Mouse (Mus musculus) ES-CJ7 (cell line): ENCODE results near the gene Ssu72.
"Not testable (repeated sequence)": the region's sequence is repeated elsewhere in the genome, so short reads cannot be mapped to it uniquely, and the experiment has no call there.

ENCODE experiments used
- DNase-seq: peaks from one replicate; pipeline ENCODE4 v3.0.0; 2011; ENCODE audit warnings: low read depth, low spot score

The Ssu72 gene

DNA sequence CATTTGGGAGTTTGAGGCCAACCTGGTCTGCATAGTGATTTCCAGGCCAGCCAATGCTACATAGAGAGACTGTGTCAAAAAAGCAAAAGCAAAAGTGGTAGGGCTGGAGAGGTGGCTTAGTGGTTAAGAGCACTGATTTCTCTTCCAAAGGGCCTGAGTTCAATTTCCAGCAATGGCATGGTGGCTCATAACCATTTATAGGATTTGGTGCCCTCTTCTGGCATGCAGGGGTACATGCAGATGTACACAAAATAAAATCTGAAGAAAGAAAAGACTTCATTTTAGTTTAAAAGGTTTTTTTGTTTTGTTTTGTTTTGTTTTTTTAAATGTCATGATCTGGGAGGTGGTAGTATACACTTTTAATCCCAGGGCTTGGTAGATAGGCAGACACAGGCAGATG lies 4.2 kb upstream of the Ssu72 start:
- peak; percentile 48 for DNase-seq

DNA sequence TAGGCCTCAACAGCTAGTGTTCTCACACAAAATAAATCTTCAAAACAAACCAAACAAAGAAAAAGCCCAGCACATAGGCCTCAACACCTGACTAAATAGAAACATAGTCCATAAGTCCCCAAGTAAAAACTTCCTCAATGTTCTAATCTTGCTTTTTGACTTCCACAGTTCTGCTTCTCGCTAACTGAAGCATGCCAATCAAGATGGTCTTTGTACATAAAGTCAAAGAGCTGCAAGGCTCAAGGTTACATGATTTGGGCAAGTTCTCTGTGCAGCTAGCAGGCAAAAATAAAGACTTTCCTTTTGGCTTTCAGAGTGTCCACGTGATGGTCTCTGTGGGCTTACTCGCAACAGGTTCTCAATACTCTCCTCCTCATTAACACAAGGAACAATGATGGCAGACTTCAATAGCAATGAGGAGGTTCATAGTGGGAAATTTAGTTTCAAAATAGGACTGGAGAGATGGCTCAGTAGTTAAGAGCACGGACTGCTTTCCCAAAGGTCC lies 1.1 kb upstream of the Ssu72 start:
- no peak for DNase-seq

DNA sequence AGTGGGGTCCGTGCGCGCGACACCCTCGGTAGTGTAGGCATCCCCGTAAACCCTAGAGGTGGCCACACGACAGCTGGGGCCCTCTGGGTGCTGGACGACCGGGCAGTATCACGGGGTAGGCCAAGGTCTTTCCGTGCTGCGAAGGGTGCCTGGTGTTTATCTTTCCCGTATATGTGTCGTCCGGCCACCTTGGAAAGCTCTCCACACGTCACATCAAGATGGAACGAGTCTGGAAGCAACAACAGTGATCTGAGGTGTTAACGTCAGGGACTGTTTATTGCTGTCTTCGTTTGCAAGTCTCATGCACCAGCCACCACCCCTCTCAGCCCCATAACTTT lies 961 bp downstream of the Ssu72 start:
- DNase-seq: peak; percentile 47

DNA sequence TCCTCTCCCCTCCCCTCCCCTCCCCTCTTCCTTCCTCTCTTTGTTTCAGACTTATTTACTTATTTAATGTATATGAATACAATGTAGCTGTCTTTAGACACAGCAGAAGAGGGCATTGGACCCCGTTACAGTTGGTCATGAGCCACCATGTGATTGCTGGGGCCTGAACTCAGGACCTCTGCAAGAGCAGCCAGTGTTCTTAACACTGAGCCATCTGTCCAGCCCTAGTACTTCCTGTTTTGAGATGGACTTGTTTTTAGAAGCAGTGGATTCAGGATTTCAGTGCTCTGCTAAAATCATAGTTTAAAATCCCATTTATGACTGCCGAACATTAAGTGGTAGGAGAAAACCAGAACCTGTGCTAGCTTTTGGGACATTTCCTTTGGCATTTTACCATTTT lies 4.0 kb downstream of the Ssu72 start:
- no peak for DNase-seq

DNA sequence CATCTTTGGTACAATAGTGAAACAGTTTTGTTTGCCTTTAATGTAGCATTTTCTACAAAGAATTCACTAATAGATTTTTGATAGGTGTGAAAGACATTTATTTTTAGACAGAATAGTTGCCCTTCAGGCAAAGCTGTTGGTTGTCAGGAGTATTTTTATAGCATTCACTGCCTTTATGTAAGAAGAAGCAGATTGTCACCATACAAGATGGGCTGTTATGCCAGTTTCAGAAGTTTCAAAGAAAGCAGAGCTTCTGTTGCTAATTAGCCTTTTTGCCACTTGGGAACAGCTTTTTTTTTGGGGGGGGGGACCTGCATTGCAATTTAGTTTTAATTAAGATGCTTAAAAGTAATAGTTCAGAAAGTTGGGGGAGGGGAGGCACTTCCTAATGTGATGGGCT lies 4.4 kb downstream of the Ssu72 start:
- no peak for DNase-seq

DNA sequence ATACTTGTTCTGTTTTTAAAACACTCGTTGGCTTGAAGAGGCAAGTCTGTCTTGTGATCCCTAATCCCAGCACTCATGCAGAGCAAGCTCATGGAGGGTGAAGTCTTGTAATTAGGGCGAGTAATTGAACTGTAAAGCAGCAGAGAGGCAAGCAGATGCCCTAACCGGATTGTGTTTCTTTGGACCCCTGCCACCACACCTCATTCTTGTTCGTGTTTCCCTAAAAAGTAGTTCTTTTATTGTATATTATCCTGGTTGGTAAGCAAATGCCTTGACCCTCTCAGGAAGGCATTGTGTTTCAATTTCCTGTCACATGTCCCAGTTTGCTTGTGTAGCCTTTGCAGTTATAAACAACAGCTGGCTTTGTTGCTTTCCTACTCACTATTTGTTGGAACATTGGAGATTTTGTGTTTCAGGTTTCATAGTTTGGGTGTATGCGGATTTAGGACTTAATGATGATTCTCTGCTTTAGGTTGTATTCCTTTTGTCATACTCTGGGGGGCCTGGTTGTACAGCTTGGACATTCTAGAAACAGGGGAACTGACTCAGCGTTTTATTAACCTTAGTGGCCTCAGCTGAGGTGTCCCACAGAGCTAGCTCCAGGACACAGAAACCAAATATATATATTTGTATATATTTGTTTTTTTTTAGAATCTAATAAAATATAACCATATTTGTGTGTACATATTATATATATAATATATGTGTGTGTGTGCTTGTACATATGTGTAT lies 6.1 kb downstream of the Ssu72 start:
- no peak for DNase-seq

DNA sequence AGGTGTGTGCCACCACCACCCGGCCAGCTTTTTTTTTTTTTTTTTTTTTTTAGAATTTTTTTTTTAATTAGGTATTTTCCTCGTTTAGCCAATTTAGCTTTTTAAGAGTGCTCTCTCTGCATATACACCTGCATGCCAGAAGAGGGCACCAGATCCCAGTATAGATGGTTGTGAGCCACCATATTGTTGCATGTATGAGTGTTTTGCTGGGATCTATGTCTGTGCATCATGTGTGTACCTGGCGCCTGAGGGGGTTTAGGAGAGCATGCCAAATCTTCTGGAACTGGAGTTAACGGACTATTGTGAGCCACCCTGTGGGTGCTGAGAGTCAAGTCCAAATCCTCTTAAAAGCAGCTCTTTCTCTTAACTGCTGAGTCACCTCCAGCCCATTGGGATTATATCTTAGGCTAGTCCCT lies 17.1 kb downstream of the Ssu72 start:
- peak; percentile 57 for DNase-seq

DNA sequence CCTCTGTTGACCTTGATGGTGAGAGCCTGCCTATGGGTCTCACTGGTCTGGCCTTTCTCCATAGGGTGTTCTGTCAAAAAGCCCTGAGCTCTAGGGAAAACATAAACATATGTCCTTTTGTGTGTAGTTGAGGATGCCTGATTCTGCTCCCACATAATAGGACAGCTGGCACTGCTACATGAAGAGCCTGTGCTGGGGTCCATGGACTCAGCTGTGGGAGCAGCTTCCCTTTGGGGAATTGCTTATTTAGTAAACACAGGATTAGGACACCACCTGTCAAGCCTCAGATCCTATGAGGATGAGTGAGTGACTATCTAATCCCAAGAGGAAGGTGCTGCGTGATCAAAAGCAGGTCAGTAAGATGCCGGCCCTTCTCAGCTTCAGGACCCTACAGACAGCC lies 23.4 kb downstream of the Ssu72 start:
- DNase-seq: no peak

- no peak for DNase-seq
These were observed 28.7 kb downstream of the Ssu72 start for GRCm38 (mm10) chr4:155733267-155733666.

DNA sequence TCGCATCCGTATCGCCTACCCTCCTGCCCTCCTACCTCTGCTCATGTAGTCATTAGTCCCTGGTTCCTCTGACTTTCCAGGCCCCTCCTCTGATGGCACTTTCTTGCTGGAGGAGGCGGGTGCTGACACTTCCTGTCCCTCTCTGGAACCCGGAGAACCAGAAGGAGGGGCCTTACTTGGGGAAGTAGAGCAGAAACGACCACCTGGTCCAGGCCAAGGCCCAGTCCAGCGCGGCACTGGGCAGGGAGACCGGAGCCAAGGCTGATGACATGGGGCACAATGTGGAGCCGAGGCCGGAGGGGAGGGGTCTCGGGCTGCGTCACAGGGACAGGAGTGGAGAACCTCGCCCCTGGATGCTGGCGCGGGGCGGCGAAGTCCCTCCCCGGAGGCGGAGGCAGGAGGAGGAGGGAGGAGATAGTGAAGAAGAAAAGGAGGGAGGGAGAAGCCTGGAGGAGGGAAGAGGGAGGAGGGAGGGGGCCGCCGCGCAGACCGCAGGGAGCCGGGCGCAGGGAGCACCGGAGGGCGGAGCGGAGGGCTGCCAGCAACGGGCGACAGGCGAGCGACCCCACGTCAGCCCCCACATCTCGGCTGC lies 29.8 kb downstream of the Ssu72 start, which contains the start of gene Tmem240:
TSS of gene Tmem240 (plus strand) at position 451 of the 592 bp plus-strand sequence.
- peak; percentile 87 for DNase-seq

DNA sequence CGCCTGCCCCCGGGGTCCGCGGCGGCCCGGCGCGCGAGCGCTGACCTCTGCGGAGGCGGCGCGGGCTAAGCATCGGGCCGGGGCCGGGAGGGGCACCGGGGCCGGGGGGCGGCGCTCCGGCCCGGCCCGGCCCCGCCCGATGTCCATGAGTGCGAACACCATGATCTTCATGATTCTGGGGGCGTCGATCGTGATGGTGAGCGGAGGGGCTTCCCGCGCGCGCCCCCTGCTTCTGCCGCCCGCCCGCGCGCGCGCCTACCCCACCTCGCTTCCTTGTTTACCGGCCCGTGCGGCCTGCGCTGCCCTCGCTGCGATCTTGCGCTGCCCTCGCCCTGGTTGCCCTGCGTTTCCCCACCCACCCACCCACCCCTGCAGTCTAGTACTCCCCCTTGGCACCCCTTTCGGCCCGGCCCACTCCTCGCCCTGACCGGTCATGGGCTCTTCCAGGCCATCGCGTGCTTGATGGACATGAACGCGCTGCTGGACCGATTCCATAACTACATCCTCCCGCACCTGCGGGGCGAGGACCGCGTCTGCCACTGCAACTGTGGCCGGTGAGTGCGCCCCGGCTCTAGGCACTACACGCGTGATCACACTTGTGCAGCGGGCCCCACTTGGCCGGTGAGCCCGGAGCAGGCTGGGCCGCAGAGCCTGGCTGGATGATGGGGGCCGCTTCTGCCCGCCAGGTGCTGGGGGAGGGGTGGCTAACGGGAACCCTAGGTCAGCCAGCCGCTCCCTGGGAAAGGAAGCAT lies 30.5 kb downstream of the Ssu72 start:
- DNase-seq: no peak

DNA sequence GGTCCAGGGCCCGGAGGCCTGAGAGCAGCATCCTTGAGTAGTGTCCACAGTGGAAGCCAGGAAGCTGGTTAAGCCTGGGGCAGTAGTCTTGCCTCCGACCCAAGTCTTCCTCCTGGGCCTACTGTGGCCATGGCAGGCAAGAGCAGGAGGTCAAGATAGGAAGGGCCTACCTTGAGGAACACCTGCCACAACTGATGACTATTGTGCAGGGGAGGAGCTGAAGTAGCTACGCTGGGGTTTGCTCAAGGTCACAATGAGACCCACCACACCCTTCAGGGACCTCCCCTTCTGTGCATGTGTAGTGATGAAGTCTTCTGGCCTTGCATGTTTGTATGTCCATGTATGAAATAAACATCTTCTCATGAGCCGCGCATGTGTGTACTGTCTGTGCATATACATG lies 31.2 kb downstream of the Ssu72 start:
- DNase-seq: peak; percentile 45

- DNase-seq: no peak
These were observed 31.8 kb downstream of the Ssu72 start for GRCm38 (mm10) chr4:155736421-155736820.

GRCm38 (mm10) chr4:155738262-155738661 lies 33.7 kb downstream of the Ssu72 start:
- DNase-seq: no peak

GRCm38 (mm10) chr4:155739152-155739551 lies 34.6 kb downstream of the Ssu72 start:
- no peak for DNase-seq

DNA sequence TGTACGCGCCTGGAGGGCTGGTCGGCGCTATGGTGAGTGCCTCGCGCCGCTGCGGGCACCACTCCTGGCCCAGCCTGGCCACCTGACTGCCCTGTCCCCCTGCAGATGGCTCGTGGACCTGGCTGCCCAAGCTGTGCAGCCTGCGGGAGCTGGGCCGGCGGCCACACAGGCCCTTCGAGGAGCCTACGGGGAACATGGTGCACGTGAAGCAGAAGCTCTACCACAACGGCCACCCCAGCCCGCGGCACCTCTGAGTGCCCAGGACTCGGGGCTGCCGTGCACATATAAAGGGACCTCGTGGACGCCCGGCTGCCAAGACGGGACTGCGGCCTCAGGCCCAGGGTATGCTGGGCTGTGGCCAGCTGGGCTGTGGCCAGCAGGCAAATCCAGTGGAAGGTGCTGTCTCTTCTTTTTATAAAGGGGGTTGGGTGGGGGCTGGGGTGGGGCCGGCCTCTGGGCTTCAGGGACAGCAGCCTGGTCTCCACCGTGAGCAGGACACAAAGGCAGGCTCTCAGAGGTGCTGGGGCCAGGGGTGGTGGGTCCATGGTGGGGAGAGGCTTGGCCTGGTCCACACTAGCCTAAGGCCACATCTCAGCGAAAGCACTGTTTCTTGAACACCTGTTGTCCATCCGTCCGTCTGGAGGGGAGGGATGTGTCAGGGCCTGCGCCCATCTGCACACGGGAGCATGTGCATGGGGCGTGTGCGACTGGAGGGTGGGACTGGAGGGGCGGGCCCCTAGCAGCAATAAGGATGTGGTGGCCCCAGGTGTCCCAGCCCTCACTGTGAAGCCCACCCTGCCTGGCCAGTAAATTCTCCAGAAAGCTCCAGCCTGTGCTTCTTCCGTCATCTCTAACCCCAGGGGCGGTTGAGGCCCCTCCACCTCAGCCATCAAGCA lies 35.4 kb downstream of the Ssu72 start:
- DNase-seq: no peak

DNA sequence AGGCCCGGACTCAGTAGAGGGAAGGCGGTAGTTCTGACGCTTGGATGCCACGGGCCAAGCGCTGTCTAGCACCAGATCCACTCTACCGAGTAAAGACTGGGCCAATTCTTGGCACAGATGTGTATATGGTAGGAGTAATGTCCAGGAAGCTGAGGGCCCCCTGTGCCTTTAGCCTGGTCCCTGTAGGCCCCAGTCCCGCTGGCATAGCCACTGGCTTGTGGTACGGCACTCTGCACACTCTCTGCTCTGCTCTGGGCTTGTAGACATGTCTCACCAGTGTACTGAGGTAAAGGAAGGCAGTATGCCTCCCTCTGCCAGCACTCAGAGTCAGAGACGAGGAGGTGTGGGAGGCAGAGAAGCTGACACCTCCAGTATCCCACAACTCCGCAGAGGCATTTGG lies 36.1 kb downstream of the Ssu72 start:
- not testable (repeated sequence) for DNase-seq

DNA sequence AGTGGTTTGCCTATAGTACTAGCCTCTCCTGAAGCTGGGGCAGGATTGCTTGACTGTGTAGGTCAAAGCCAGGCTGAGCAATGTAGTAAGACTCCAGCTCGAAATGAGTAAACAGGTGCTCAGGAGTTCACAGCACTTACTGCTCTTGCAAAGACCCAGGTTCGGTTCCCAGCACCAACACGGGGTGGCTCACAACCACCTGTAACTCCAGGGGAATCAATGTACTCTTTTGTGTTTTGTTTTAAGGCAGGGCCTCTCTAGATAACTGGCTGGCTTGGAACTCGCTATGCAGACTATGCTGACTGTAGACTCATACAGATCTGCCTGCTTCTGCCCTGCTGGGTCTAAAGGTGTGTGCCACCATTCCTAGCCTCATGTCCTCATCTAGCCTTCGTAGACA lies 38.1 kb downstream of the Ssu72 start:
- no peak for DNase-seq

DNA sequence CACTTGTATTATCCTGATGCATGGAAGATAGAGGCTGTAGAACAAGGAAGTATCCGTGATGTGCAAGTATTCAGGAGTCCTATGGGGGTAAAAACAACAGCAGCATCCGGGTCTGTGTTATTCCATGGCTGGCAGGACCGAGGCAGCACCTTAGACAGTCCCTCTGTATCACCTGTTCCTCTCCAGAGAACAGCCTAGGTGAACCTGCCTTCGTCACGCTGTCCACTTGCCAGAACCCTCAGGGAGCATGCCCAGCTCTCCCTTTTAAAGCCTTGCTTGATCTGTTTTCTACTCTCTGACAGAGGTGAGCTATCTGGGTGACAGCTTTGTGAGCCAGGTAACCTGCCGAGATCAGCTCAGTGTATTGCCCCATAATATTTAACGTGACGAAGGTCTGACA lies 39.9 kb downstream of the Ssu72 start:
- no peak for DNase-seq

- DNase-seq: no peak
These were observed 40.5 kb downstream of the Ssu72 start for GRCm38 (mm10) chr4:155745136-155745535.

DNA sequence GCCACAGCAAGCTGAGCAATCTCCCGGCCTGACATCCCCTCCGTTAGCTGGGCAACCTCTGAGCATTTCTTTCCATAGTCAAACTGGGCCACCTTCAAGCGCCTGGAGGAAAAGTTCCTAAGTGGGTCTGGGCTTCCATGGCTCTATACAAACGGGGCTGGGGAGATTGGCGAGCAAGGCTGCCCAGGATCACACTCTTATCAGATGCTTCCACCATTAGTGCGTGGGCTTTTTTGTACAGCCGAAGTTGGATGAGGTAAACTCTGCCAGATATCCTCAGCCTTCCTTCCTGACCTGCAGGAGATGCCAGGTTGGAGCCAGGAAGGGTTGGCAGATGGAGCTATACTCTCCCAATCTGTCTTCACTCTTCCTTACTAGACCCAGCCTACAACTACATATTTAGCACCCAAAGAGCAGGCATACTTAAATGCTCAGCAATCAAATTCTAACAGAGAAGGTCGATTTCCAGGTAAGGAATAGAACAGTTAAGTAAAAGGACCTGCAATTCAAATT lies 41.5 kb downstream of the Ssu72 start:
- no peak for DNase-seq
